Mouse (Mus musculus) heart, embryonic 13.5 days (tissue): Measurements from ENCODE around the gene Ppp4r3a. TPM values are rescaled to one million over a fixed set of nuclear protein-coding genes. Genes with fewer than 3 reads are reported as not detected.

ENCODE experiments used
- ATAC-seq: fragments of 200-750 bp; cut with Nextera tagmentation; 2 replicates; pipeline ENCODE4 v1.8.0; 2017; ENCODE audit warnings: moderate TSS enrichment; ENCODE audit not compliant: insufficient number of reproducible peaks, low FRiP score, low TSS enrichment; ENCODE audit errors: extremely low read depth
- H3K27ac ChIP-seq: fragments of 300-500 bp; sonication (generic); replicated peaks from 2 replicates; pipeline ENCODE4 v1.5.1; 2015; ENCODE audit warnings: moderate library complexity, mild to moderate bottlenecking, inconsistent platforms
- H3K27me3 ChIP-seq: fragments of 300-500 bp; sonication (generic); replicated peaks from 2 replicates; pipeline ENCODE4 v1.6.1; 2015; ENCODE audit warnings: mild to moderate bottlenecking, inconsistent platforms
- H3K36me3 ChIP-seq: fragments of 300-500 bp; sonication (generic); 2 replicates; pipeline ENCODE4 v1.6.1; 2015; ENCODE audit warnings: mild to moderate bottlenecking, inconsistent platforms
- H3K4me1 ChIP-seq: fragments of 300-500 bp; sonication (generic); 2 replicates; pipeline ENCODE4 v1.6.1; 2015; ENCODE audit warnings: inconsistent platforms
- H3K4me2 ChIP-seq: fragments of 300-500 bp; sonication (generic); 2 replicates; pipeline ENCODE4 v1.6.1; 2015; ENCODE audit warnings: inconsistent platforms, mild to moderate bottlenecking, moderate library complexity
- H3K4me3 ChIP-seq: fragments of 300-500 bp; sonication (generic); 2 replicates; pipeline ENCODE4 v1.5.1; 2015; ENCODE audit warnings: moderate library complexity, mild to moderate bottlenecking, inconsistent platforms
- H3K9ac ChIP-seq: fragments of 300-500 bp; sonication (generic); 2 replicates; pipeline ENCODE4 v1.6.1; 2015; ENCODE audit warnings: inconsistent platforms, mild to moderate bottlenecking, moderate library complexity
- H3K9me3 ChIP-seq: fragments of 300-500 bp; sonication (generic); 2 replicates; pipeline ENCODE4 v1.6.1; 2016; ENCODE audit warnings: inconsistent platforms
- WGBS: fragments of 180-500 bp; shearing (Covaris S2); methylation state at CpG from one replicate; pipeline ENCODE4 v1.1.7; 2015; ENCODE audit warnings: mixed read lengths; 5-methylcytosine and 5-hydroxymethylcytosine counted together
- polyA plus RNA-seq: library from polyadenylated mRNA; unstranded; fragments of >200 nt; fragmentation: Nextera tagmentation; extraction: Ambion mirVana; gene quantifications from 2 replicates; pipeline ENCODE4 v1.2.1, GENCODE M21; 2015

Ppp4r3a gene
- polyA plus RNA-seq, 1 experiment from 2014 or later, result 24.2 TPM

- peak overlapping the region; percentile 99 for H3K4me2 ChIP-seq
- under 1% methylated on average over 59 of the region's 67 CpGs for WGBS
- 0 out of 2 replicates have a peak, but pooled peaks have one; percentile 6 for ATAC-seq
- peak overlapping the region; percentile 85 for H3K9ac ChIP-seq
- no peaks in the 10 kb centered on the region for H3K36me3 ChIP-seq
- peak overlapping the region; percentile 57 for H3K27ac ChIP-seq
- H3K27me3 ChIP-seq, result peaks cover 71% of the 10 kb centered on the region
- H3K4me1 ChIP-seq, result peaks cover 38% of the 10 kb centered on the region
- no peaks in the 10 kb centered on the region for H3K9me3 ChIP-seq
- H3K4me3 ChIP-seq, result peak overlapping the region; percentile 76
Observed at GRCm38 (mm10) chr12:101028247-101028953, 55.1 kb downstream of the Ppp4r3a start.

- peaks cover 38% of the 10 kb centered on the region for H3K4me1 ChIP-seq
- H3K9ac ChIP-seq, result peak overlapping the region; percentile 85
- H3K27ac ChIP-seq, result no peak overlapping the region
- WGBS, result 5% methylated on average over 19 of the region's 19 CpGs
- H3K36me3 ChIP-seq, result no peaks in the 10 kb centered on the region
- peaks cover 72% of the 10 kb centered on the region for H3K27me3 ChIP-seq
- no peaks in the 10 kb centered on the region for H3K9me3 ChIP-seq
- peak overlapping the region; percentile 99 for H3K4me2 ChIP-seq
- no peak for ATAC-seq
- peak overlapping the region; percentile 76 for H3K4me3 ChIP-seq
Observed at GRCm38 (mm10) chr12:101027451-101028246, 55.9 kb downstream of the Ppp4r3a start.

- no peaks in the 10 kb centered on the region for H3K36me3 ChIP-seq
- peaks cover 38% of the 10 kb centered on the region for H3K4me1 ChIP-seq
- H3K27me3 ChIP-seq, result peaks cover 69% of the 10 kb centered on the region
- H3K27ac ChIP-seq, result no peak overlapping the region
- no peaks in the 10 kb centered on the region for H3K9me3 ChIP-seq
- H3K4me3 ChIP-seq, result peak overlapping the region; percentile 76
- H3K9ac ChIP-seq, result peak overlapping the region; percentile 85; the same call in 1 of the 2 replicates
- ATAC-seq, result no peak
- peak overlapping the region; percentile 99 for H3K4me2 ChIP-seq
- 28% methylated on average over 12 of the region's 14 CpGs for WGBS
Observed at GRCm38 (mm10) chr12:101026946-101027345, 56.6 kb downstream of the Ppp4r3a start.

GRCm38 (mm10) chr12:101026518-101026917 is 57.0 kb downstream of the Ppp4r3a start:
- no peak for ATAC-seq
- no peaks in the 10 kb centered on the region for H3K36me3 ChIP-seq
- H3K27ac ChIP-seq, result no peak overlapping the region
- H3K4me1 ChIP-seq, result peaks cover 38% of the 10 kb centered on the region
- no peaks in the 10 kb centered on the region for H3K9me3 ChIP-seq
- 60% methylated on average over 7 of the region's 7 CpGs for WGBS
- peak overlapping the region; percentile 99 for H3K4me2 ChIP-seq
- H3K4me3 ChIP-seq, result no peak overlapping the region; the same call in 1 of the 2 replicates
- peak overlapping the region; percentile 85; the same call in 1 of the 2 replicates for H3K9ac ChIP-seq
- peaks cover 65% of the 10 kb centered on the region for H3K27me3 ChIP-seq

- Histone ChIP-seq H3K4me2 (peak overlapping the region; percentile 99), H3K36me3 (no peaks in the 10 kb centered on the region), H3K4me3 (no peak overlapping the region), H3K4me1 (peaks cover 38% of the 10 kb centered on the region), H3K9ac (no peak overlapping the region), H3K27ac (no peak overlapping the region), H3K27me3 (peaks cover 65% of the 10 kb centered on the region), H3K9me3 (no peaks in the 10 kb centered on the region)
- ATAC-seq, result no peak
- WGBS, result 71% methylated on average over 4 of the region's 4 CpGs
Observed at GRCm38 (mm10) chr12:101026025-101026424, 57.5 kb downstream of the Ppp4r3a start.

GRCm38 (mm10) chr12:101025379-101025778 is 58.1 kb downstream of the Ppp4r3a start:
- no peaks in the 10 kb centered on the region for H3K36me3 ChIP-seq
- no peak overlapping the region for H3K27ac ChIP-seq
- no peak overlapping the region for H3K9ac ChIP-seq
- H3K9me3 ChIP-seq, result no peaks in the 10 kb centered on the region
- WGBS, result 26% methylated on average over 7 of the region's 7 CpGs
- peaks cover 65% of the 10 kb centered on the region for H3K27me3 ChIP-seq
- peaks cover 38% of the 10 kb centered on the region for H3K4me1 ChIP-seq
- H3K4me2 ChIP-seq, result peak overlapping the region; percentile 99
- no peak for ATAC-seq
- H3K4me3 ChIP-seq, result no peak overlapping the region

GRCm38 (mm10) chr12:101024824-101025223 is 58.7 kb downstream of the Ppp4r3a start:
- no peaks in the 10 kb centered on the region for H3K36me3 ChIP-seq
- H3K9me3 ChIP-seq, result no peaks in the 10 kb centered on the region
- peaks cover 38% of the 10 kb centered on the region for H3K4me1 ChIP-seq
- H3K9ac ChIP-seq, result no peak overlapping the region
- 65% methylated on average over 8 of the region's 8 CpGs for WGBS
- no peak overlapping the region for H3K4me3 ChIP-seq
- H3K27me3 ChIP-seq, result peaks cover 65% of the 10 kb centered on the region
- H3K4me2 ChIP-seq, result peak overlapping the region; percentile 99
- H3K27ac ChIP-seq, result no peak overlapping the region
- no peak for ATAC-seq

- no peak overlapping the region for H3K27ac ChIP-seq
- no peak for ATAC-seq
Observed at GRCm38 (mm10) chr12:101023143-101023542, 60.4 kb downstream of the Ppp4r3a start.

GRCm38 (mm10) chr12:101022353-101022752 is 61.1 kb downstream of the Ppp4r3a start:
- H3K27me3 ChIP-seq, result peaks cover 57% of the 10 kb centered on the region
- H3K9me3 ChIP-seq, result no peaks in the 10 kb centered on the region
- H3K4me3 ChIP-seq, result no peak overlapping the region
- no peak overlapping the region for H3K9ac ChIP-seq
- peaks cover 39% of the 10 kb centered on the region for H3K4me1 ChIP-seq
- H3K36me3 ChIP-seq, result no peaks in the 10 kb centered on the region
- no peak overlapping the region for H3K27ac ChIP-seq
- no peak overlapping the region for H3K4me2 ChIP-seq
- WGBS, result 91% methylated on average over 8 of the region's 8 CpGs
- no peak for ATAC-seq

More at GRCm38 (mm10) chr12:101023143-101023542, 60.4 kb downstream of the Ppp4r3a start:
- H3K9me3 ChIP-seq, result no peaks in the 10 kb centered on the region
- H3K27me3 ChIP-seq, result peaks cover 57% of the 10 kb centered on the region
- peaks cover 39% of the 10 kb centered on the region for H3K4me1 ChIP-seq
- 83% methylated on average over 11 of the region's 11 CpGs for WGBS
- H3K4me3 ChIP-seq, result no peak overlapping the region
- H3K9ac ChIP-seq, result no peak overlapping the region
- no peak overlapping the region for H3K4me2 ChIP-seq
- no peaks in the 10 kb centered on the region for H3K36me3 ChIP-seq

- H3K4me1 ChIP-seq, result peaks cover 32% of the 10 kb centered on the region
- no peaks in the 10 kb centered on the region for H3K36me3 ChIP-seq
- no peak overlapping the region for H3K4me2 ChIP-seq
- peaks cover 57% of the 10 kb centered on the region for H3K27me3 ChIP-seq
- ATAC-seq, result no peak
- no peak overlapping the region for H3K27ac ChIP-seq
- H3K9me3 ChIP-seq, result no peaks in the 10 kb centered on the region
- H3K4me3 ChIP-seq, result no peak overlapping the region
- H3K9ac ChIP-seq, result no peak overlapping the region
- 70% methylated on average over 9 of the region's 9 CpGs for WGBS
Observed at GRCm38 (mm10) chr12:101021484-101022226, 61.8 kb downstream of the Ppp4r3a start.
